Mouse (Mus musculus) bone marrow macrophage, adult 2 months (primary cell): ENCODE results near the gene Plau. TPM values are rescaled to one million over a fixed set of nuclear protein-coding genes. Genes with fewer than 3 reads are reported as not detected.

Experiments
- H3K27ac ChIP-seq: 2 replicates; pipeline ENCODE4 v1.5.1; 2012; ENCODE audit warnings: low read depth, low read length; ENCODE audit not compliant: insufficient read depth
- H3K4me1 ChIP-seq: 2 replicates; pipeline ENCODE4 v1.6.1; 2012; ENCODE audit warnings: low read length; ENCODE audit not compliant: control insufficient read depth, insufficient read depth
- H3K4me3 ChIP-seq: 2 replicates; pipeline ENCODE4 v1.5.1; 2012; ENCODE audit warnings: mild to moderate bottlenecking, low read length, moderate library complexity; ENCODE audit not compliant: insufficient read depth
- CTCF ChIP-seq: IDR thresholded peaks from 2 replicates; pipeline ENCODE4 v1.5.1; 2012; ENCODE audit warnings: low read depth, mild to moderate bottlenecking, low read length, moderate library complexity
- POLR2A ChIP-seq: IDR thresholded peaks from 2 replicates; pipeline ENCODE4 v1.6.1; 2012; ENCODE audit warnings: mild to moderate bottlenecking, low read depth, low read length, borderline replicate concordance
- polyA plus RNA-seq: library from polyadenylated mRNA; stranded (reverse); fragments of >200 nt; gene quantifications from 2 replicates; pipeline ENCODE4 v1.2.4, GENCODE M21; 2012; ENCODE audit not compliant: missing spikeins, insufficient read depth, insufficient read length

Plau gene
- polyA plus RNA-seq, result 16.7 and 18.6 TPM in 2 replicates

DNA sequence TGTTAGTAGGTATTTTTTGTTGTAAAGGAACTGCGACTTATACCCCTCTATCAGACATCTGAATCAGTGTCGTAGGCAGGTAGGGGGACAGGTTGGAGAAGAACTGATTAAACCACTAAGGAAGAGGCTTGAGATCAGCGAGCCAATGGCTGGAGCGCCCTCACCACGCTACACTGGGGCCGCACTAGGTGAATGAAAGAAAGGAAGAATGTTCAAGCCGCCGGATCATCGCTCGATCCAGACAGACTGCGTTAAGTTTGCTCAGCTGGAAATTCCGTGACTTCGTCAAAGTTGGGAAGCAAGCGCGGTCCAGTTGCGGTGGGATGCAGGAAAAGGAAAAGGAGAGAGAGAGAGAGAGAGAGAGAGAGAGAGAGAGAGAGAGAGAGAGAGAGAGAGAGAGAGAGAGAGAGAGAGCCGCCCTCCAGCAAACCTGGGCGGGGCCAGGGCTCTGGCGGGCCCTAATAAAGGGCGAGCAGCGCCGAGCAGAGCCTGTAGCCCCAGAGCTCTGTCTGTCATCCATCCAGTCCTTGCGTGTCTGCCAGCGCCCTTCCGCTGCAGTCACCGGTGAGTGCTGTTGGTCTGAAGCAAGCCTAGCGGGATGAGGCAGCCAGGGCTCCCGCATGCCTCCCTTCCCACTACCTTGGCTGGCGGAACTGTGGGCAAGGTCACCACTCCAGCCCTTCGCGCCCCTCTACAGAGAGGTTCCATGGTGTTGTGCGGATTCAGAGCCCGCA lies at the start of gene Plau:
Plau (plus strand) TSS at position 490 of the 734 bp plus-strand sequence.
- Histone ChIP-seq H3K4me1 (peaks cover 67% of the 10 kb centered on the region), H3K4me3 (peak within 1 kb of the TSS; percentile 80), H3K27ac (peak within 1 kb of the TSS; percentile 59)
- TF ChIP-seq POLR2A (peak; percentile 89; the same call in 1 of the 2 replicates), CTCF (no peak)

DNA sequence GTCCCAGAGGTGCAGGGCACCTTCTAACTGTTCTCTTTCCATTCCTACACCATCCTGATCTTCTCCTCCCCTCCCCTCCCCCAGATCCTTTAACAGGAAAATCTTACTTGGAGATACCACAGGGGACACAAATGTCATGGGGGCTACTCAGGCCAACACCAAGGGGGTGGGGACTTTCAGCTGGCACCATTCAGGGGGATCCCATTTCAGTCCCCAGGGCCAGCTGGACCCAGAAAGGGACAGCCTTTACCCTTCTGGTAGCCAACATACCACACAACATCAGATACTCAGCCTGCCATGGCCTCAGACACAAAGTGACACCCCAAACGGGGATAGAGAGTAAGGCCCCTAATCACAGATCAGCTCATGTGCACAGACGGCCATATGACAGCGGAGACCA lies 48.3 kb upstream of the Plau start:
- Histone ChIP-seq H3K4me3 (no peak overlapping the region), H3K4me1 (peaks cover 49% of the 10 kb centered on the region), H3K27ac (no peak overlapping the region)
- TF ChIP-seq CTCF (no peak), POLR2A (no peak)

GRCm38 (mm10) chr14:20789593-20789992 lies 46.9 kb upstream of the Plau start:
- H3K4me3 ChIP-seq, result no peak overlapping the region
- H3K4me1 ChIP-seq, result peaks cover 39% of the 10 kb centered on the region
- TF ChIP-seq CTCF, result no peak
- no peak for TF ChIP-seq POLR2A
- no peak overlapping the region for H3K27ac ChIP-seq

DNA sequence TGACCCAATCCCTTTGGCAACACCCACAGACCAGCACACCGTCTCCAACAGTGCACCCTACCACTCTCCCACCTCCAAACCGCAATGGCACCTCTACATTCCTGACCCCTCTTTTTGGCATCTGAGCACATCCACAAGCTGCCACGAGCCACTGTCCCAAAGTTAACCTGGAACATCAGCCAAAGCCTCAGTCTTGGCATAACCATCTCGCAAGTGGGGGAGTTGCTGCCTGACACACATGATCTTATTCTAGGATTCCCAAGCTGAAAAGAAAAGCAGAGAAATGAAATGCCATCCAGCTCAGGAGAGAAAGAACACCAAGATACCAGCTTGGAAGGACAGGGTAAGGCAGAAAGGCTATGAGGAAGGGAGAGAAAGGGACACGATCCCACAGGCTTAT lies 46.0 kb upstream of the Plau start:
- peaks cover 31% of the 10 kb centered on the region for H3K4me1 ChIP-seq
- TF ChIP-seq CTCF, result no peak
- no peak for TF ChIP-seq POLR2A

GRCm38 (mm10) chr14:20790996-20791395 lies 45.5 kb upstream of the Plau start:
- Histone ChIP-seq H3K27ac (no peak overlapping the region), H3K4me1 (peaks cover 29% of the 10 kb centered on the region), H3K4me3 (no peak overlapping the region)
- TF ChIP-seq CTCF (no peak), POLR2A (no peak)

More for the DNA sequence above, 46.0 kb upstream of the Plau start:
- no peak overlapping the region for H3K27ac ChIP-seq
- no peak overlapping the region for H3K4me3 ChIP-seq

GRCm38 (mm10) chr14:20791511-20792242 lies 44.8 kb upstream of the Plau start:
- peaks cover 24% of the 10 kb centered on the region for H3K4me1 ChIP-seq
- no peak for TF ChIP-seq CTCF
- no peak for TF ChIP-seq POLR2A
- no peak overlapping the region for H3K4me3 ChIP-seq
- no peak overlapping the region for H3K27ac ChIP-seq

DNA sequence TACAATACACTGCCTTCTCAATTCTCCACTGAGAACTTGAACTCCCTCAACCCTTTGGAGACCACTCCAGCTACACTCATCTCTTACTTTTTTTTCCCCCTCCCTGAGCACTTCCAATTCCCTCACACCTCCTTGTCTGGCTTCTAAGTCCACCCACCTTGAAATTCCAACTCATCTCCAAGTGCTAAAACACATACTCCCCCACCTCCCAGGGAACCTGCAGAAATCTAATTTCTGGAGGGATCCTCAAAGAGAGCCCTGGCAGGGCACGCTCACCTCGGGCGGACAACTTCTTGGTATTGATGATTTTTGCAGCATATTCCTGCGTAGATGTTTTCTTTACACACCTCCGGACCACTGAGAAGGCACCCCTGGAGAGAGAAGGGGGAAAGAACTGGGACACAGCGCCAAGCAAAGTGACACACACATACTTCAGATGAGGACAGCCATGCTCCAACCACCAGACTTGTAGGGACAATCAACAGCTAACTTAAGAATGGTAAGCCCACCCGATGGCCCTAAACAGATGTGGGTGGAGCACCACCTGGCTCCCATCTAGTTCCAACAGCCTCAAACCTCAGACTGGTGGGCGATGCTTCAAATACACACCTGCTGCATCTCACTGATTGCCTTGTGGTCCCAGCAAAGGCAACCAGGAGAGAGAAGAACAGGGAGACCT lies 44.1 kb upstream of the Plau start:
- peak overlapping the region; percentile 88 for H3K4me3 ChIP-seq
- no peak overlapping the region for H3K27ac ChIP-seq
- TF ChIP-seq POLR2A (no peak), CTCF (no peak)
- H3K4me1 ChIP-seq, result peaks cover 17% of the 10 kb centered on the region

DNA sequence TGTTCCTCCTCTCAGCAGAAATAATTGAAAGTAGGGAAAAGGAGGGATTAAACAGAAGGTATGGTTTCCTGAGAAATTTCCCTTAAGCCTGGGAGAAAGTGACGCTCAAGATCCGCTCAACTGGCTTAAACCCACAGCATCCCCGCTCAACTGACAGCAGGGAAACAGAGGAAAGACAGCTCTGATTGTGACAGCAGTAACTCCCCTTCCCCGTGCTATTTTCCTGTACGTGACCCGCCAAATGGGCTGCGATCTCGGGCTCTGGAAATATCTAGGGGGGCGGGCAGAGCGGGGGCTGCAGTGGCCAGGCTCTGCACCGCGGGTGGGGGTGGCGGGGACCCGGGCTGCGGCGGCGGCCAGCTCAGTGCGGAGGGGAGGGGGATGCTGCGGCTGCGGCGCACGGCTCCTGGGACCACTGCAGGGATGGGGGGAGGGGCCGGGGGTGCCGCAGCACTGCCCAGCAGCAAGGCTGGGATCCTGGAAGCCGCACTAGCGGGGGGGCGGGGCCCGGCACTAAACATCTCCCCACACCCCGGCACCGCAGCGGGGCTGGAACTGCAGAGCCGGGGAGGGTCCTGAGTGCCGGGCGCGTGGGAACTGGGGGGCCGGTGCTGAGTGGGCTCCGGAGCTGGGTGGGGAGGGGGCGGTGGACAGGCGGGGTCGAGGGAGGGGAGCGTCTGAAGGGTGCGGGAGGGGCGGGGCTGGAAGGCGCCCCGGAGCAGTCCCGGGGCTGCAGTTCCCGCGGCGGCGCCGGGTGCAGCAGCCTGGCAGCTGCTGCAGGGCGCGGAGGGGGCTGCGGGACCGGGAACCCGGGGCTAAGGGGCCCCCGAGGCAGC lies 43.3 kb upstream of the Plau start:
- Histone ChIP-seq H3K4me3 (peak overlapping the region; percentile 88), H3K4me1 (peaks cover 13% of the 10 kb centered on the region), H3K27ac (no peak overlapping the region)
- TF ChIP-seq CTCF (no peak), POLR2A (no peak)
